Mouse (Mus musculus): ENCODE data around the gene Phf20. TPM values are rescaled to one million over a fixed set of nuclear protein-coding genes. Genes with fewer than 3 reads are reported as not detected.

Phf20 gene
- polyA plus RNA-seq, 3 experiments from 2014 or later: 56.7 to 100 (median 81.3) TPM

DNA sequence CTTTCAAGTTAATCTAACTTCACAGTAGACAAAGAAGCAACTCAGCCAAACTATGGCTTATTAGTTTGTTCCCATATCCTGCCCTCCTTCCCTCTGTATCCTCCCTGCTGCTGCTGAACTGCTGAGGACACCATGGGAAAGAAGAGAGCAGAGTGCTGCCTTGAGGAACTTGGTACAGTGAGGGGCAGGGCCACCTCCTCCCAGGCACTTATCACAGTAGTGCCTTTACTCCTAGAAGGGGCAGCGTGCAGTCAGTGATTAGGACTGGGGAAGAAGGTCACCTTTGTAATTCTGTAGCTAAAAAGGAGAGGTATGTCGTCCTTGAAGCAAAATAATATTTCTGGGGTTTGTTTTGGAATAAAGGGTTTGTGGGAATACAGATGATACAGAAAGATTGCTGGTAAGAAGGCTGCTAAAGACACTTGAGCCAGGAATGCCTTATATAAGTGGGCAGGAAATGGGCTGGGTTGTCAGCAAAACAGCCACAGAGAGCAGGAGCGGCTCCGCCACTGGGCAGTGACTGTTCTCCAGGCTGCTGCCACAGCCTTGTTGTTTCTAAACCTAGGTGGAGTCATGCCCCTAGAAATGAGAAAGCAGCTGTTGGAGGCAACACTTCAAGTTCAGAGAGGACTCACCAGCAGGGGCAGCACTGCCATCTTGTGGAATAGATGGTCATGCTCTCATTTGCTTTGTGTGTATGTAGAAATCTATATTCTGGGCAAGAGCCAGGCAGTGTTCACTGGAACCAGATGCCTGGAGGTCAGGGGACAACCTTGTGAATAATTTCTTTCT is 82.2 kb downstream of the Phf20 start:
- ATAC-seq: peak; percentile 87

GRCm38 (mm10) chr2:156281227-156281626 is 85.0 kb downstream of the Phf20 start:
- ATAC-seq: no peak

DNA sequence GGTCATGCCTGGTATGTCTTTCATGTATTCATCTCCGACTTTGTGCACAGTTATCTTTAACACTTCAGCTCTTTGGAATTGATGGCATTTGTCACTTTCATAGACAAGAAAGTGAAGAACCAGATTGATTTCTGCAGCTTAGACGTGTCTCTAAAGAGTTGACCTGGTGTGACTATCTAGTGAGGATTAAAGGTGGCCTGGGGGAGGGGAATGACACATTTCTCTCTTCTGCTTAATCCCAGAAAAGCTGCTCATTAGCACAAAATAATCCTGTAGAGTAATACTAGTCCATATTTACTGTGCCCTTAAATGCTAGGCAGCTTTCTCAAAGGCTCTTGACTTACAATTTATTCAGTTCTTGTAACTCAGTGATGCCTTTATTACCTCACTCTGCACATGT is 88.9 kb downstream of the Phf20 start:
- no peak for ATAC-seq

GRCm38 (mm10) chr2:156286733-156287132 is 90.5 kb downstream of the Phf20 start:
- no peak for ATAC-seq

- ATAC-seq: no peak
These were observed 92.0 kb downstream of the Phf20 start for GRCm38 (mm10) chr2:156288222-156288621.

- ATAC-seq: no peak
These were observed 93.4 kb downstream of the Phf20 start for GRCm38 (mm10) chr2:156289552-156290160.

GRCm38 (mm10) chr2:156291998-156292397 is 95.7 kb downstream of the Phf20 start:
- ATAC-seq: no peak

DNA sequence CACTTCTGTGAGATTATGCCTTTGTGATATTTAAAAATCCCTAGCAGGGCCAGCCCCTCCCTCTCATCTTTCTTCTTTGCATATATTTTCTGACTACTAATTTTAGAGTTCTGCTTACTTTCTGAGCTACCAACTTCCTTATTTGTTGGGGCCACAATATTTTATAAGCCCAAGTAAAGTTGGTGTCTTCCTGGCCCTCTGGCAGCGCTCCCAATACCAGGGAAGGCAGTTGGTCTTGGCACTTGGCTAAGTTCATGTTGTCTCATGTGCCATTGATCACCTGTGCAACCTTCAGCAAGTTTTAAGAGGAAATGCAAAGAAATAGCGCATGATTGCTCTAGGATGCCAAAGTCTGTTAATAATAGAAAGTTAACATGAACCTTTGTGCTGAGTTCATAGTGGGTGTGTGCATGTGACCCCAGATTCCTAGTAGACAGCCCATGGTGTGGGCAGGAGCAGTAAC is 99.4 kb downstream of the Phf20 start:
- ATAC-seq: no peak

- ATAC-seq: no peak
These were observed 99.9 kb downstream of the Phf20 start for GRCm38 (mm10) chr2:156296190-156296589.

- ATAC-seq: no peak
These were observed 101.4 kb downstream of the Phf20 start for GRCm38 (mm10) chr2:156297653-156298052.

- no peak for ATAC-seq
These were observed 102.2 kb downstream of the Phf20 start for GRCm38 (mm10) chr2:156298458-156298857.

DNA sequence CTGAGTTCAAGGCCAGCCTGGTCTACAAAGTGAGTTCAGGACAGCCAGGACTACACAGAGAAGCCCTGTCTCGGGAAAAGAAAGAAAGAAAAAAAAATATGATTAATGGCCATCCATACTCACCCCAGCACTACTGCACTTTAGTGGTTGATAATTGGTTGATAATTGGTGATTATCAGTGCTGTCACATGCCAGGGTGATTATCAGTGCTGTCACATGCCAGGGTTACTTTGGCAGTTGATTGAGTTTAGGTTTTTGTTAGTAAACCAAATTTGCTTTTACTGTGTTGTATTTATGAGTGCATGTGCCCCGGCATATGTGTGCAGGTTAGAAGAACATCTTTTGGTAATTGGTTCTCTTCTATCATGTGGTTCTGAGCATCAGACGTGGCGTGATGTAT is 105.8 kb downstream of the Phf20 start:
- ATAC-seq: no peak

GRCm38 (mm10) chr2:156304351-156304750 is 108.1 kb downstream of the Phf20 start:
- no peak for ATAC-seq

DNA sequence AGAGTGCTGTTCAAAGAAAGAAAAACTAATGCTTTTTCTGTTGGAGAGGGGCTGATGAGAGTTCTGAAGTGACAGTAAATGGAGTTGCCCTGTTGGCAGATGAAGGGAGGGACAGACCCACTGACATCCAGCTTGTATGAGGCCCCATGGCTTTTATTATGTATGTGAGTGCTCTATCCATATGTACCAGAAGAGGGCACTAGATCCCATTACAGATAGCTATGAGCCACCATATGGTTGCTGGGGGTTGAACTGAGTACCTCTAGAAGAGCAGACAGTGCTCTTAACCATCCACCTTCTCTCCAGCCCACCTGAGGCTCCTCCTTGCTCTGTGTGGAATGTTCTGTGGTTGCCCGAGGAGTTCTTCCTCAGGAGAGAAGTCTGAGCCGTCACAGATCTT is 109.6 kb downstream of the Phf20 start:
- ATAC-seq: peak; percentile 61

- ATAC-seq: no peak
These were observed 111.0 kb downstream of the Phf20 start for GRCm38 (mm10) chr2:156307261-156307660.

DNA sequence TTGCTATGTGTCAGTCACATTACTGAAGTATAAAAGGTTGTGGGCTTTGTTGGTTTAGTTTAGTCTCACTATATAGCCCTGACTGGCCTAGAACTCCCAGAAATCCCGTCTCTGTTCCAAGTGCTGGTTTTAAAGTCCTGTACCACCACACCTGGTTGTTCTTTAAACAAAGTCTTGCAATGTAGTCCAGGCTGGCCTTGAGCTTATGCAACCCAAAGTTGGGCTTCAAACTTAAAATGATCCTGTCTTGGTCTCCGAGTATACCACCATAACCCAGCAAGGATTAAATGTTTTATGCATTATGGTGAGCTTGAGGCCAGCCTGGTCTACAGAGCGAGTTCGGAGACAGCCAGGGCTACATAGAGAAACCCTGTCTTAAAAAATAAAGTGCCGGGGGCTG is 113.7 kb downstream of the Phf20 start:
- no peak for ATAC-seq

DNA sequence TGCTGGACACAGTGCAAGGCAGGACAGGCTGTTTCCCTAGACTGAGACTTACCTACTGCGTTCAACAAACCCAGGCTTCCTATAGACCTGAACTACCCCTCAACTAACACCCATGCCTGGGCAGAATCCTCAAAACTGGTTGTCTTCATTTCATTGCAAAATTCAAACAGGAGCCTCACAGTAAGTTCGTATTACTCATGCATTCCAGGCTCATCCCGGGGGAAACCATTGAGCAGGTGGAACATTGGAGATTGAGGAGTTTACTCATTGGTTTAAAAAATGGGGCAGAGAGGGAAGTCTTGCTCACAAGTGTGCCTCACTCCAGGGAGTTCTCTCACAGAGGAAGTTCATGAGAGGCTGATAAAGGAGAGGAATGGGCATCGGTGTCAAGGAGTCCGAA is 114.2 kb downstream of the Phf20 start:
- ATAC-seq: no peak

DNA sequence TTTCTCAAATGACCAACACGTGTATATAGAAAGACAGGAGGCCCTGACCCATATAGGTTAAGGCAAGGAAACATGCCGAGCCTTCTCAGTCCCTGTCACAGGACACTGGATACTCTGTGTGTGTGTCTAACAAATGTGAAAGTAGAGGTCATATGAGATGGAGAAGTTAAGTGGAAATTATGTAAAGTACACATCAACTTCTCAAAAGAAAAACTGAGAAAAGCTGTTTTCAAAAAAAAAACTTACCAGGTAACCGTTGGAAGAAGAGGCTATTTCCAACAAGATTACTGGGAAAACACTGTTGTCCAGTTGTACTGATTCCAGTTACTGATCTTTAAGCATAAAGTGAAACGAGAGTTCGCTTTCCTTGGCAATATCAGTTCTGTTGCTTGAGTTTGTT is 114.7 kb downstream of the Phf20 start:
- ATAC-seq: no peak

- ATAC-seq: peak; percentile 32
These were observed 115.2 kb downstream of the Phf20 start for GRCm38 (mm10) chr2:156311441-156311840.

- peak; percentile 24 for ATAC-seq
These were observed 115.6 kb downstream of the Phf20 start for GRCm38 (mm10) chr2:156311841-156312291.

- peak; percentile 93 for ATAC-seq
These were observed 116.1 kb downstream of the Phf20 start, which contains the start of the genes Cnbd2 and Scand1 for GRCm38 (mm10) chr2:156312297-156312897. TSS of gene Cnbd2 (plus strand) at chr2:156312299. TSS of gene Scand1 (minus strand) at chr2:156312704.

DNA sequence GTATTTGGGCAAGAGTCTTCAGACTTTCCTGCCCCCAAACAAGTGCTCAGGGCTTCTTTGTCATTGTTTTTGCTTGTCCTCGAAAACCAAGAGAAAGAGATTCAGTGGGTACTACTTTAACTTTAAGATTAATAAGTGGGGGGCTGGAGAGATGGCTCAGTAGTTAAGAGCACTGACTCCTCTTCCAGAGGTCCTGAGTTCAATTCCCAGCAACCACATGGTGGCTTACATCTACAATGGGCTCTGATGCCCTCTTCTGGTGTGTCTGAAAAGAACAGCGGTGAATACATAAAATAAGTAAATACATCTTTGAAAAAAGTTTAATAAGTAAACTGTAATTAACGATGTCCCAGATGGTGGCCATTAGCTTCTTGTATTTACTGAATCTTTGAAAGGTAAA is 116.9 kb downstream of the Phf20 start:
- no peak for ATAC-seq

GRCm38 (mm10) chr2:156314811-156315210 is 118.5 kb downstream of the Phf20 start:
- ATAC-seq: no peak

DNA sequence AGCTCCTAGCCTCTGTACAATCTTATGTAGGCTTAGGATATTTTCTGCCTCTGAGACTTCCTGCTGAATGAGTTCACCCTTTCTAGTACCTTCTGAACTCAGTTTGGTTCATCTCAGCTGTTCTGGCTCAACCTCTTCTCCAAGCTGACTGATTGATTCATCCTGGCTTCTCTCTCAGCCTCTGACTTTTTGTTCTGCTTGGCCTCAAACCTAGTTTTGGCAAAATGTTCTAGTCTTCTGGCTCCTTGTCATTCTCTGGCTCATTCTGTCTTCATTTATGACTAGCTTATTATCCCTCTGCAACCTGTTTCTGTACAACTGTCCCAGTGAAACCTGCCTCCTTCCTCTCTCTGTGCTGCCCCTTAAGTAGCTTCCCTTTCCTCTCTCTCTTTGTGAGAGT is 122.2 kb downstream of the Phf20 start:
- no peak for ATAC-seq

Measured in inflammation-experienced regulatory T-cells, adult 6 months (primary cell).